ENCODE assay signal across 31 mouse cellular contexts in the genomic region with DNA sequence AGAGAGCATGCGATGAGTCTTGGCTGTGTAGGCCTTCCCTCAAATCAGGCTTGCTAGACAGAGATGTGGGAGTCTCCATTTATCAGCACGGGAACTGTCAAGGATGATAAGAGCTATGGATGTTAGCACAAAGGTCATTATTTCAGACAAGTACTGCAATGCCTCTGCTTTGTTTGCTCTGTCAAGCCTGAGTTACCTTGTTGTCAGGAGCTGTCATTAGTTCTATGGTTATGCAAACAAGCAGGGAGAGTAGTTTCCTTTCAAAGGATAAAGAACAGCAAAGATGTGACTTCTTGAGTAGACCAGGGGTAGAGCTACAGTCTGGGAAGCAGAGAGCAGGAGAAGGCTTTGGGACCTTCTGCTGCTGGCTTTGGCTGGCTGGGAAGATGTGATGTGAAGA.
DNase-seq lines count a peak whose midpoint lies in the region; ATAC-seq and TF ChIP-seq lines count a peak whose summit lies in the region.
"Had no signal": no experiment of that assay in that cellular context is flagged by ENCODE, and none has a peak within 500 bp of the region (broad histone marks: within the 10 kb centered on the region; RNA-seq: fewer than 3 reads in every experiment).

No protein-coding gene starts in this region.

- ATAC-seq in kidney, embryonic 15.5 days (replicated peaks; ENCODE audit: low FRiP score): peak; percentile 60; the same call in 1 of the 2 replicates
- ATAC-seq: forebrain, embryonic 15.5 days; hindbrain, embryonic 16.5 days; liver, embryonic 12.5 days; liver, postnatal 0 days; midbrain, embryonic 16.5 days had no signal

- H3K27me3 ChIP-seq in kidney, embryonic 15.5 days: no peaks in the 10 kb centered on the region
- H3K27me3 ChIP-seq: embryonic facial prominence, embryonic 13.5 days; forebrain, embryonic 15.5 days; heart, embryonic 13.5 days; liver, embryonic 12.5 days; neural tube, embryonic 13.5 days had no signal

- H3K9ac ChIP-seq in kidney, embryonic 15.5 days: no peak overlapping the region
- H3K9ac ChIP-seq in ES-E14 (ENCODE audit: insufficient read depth, low read depth, low read length, poor library complexity, severe bottlenecking): no peak overlapping the region
- H3K9ac ChIP-seq: embryonic facial prominence, embryonic 13.5 days; forebrain, embryonic 15.5 days; heart, embryonic 13.5 days; liver, embryonic 12.5 days; liver, postnatal 0 days; neural tube, embryonic 13.5 days had no signal

- no peak overlapping the region for H3K4me3 ChIP-seq in kidney, embryonic 15.5 days (replicated peaks)
- H3K4me3 ChIP-seq in ES-E14 (ENCODE audit: insufficient read depth in 1 of 2, low read depth in 1 of 2, low read length in 2 of 2, poor library complexity in 1 of 2, severe bottlenecking in 1 of 2): no peak overlapping the region
- H3K4me3 ChIP-seq: embryonic facial prominence, embryonic 13.5 days; forebrain, embryonic 10.5 days; forebrain, embryonic 15.5 days; heart, adult 2 months; heart, embryonic 13.5 days; liver, embryonic 12.5 days; neural tube, embryonic 13.5 days had no signal

- no peaks in the 10 kb centered on the region for H3K9me3 ChIP-seq in kidney, embryonic 15.5 days (replicated peaks)
- H3K9me3 ChIP-seq in ES-E14 (ENCODE audit: control insufficient read depth, insufficient read depth, low read depth, low read length): no peaks in the 10 kb centered on the region
- H3K9me3 ChIP-seq: embryonic facial prominence, embryonic 13.5 days; forebrain, embryonic 10.5 days; forebrain, embryonic 15.5 days; G1E; heart, embryonic 13.5 days; liver, embryonic 12.5 days; neural tube, embryonic 13.5 days had no signal

- no peaks in the 10 kb centered on the region for H3K36me3 ChIP-seq in kidney, embryonic 15.5 days
- no peaks in the 10 kb centered on the region for H3K36me3 ChIP-seq in ES-E14 (ENCODE audit: control insufficient read depth, insufficient read depth, low read length, poor library complexity, severe bottlenecking)
- H3K36me3 ChIP-seq: embryonic facial prominence, embryonic 13.5 days; forebrain, embryonic 10.5 days; forebrain, embryonic 15.5 days; G1E; heart, embryonic 13.5 days; liver, embryonic 12.5 days; neural tube, embryonic 13.5 days had no signal

- no peak overlapping the region for H3K4me2 ChIP-seq in kidney, embryonic 15.5 days
- H3K4me2 ChIP-seq: embryonic facial prominence, embryonic 13.5 days; forebrain, embryonic 15.5 days; heart, embryonic 13.5 days; liver, embryonic 12.5 days; neural tube, embryonic 13.5 days had no signal

- WGBS in kidney, embryonic 15.5 days: 34% methylated on average over 2 of the region's 2 CpGs

- DNase-seq in kidney, postnatal 10 days: no peak
- peak; percentile 26 for DNase-seq in ES-E14 (ENCODE audit: low read depth, low spot score)
- peak; percentile 51 for DNase-seq in ZHBTc4 (ENCODE audit: low read depth, low spot score)
- peak; percentile 16 for DNase-seq in retina, embryonic 14.5 days (ENCODE audit: low spot score)
- DNase-seq in yolk sac, embryonic 10.5 days (ENCODE audit: low spot score): no peak
- no peak for DNase-seq in cerebellum, adult 11-12 months
- DNase-seq: adrenal gland, postnatal 14 days; B cell, adult 2 months; cerebellum, adult 2 months; cerebellum, postnatal 14 days; gastrocnemius, postnatal 36 days; heart, adult 2 months; heart, postnatal 10 days; kidney, adult 2 months; layer of hippocampus, postnatal 36 days; left cerebral cortex, postnatal 4 days; liver, postnatal 0 days; right cerebral cortex, postnatal 25 days; spleen, adult 18-20 months; thymus, postnatal 14 days had no signal

- in situ Hi-C loops in ES-E14 (cut with MboI; ENCODE audit: low sequenced_read_pairs in 2 of 2, unreplicated experiment in 2 of 2): no loop called here

- no peaks in the 10 kb centered on the region for H3K4me1 ChIP-seq in kidney, embryonic 15.5 days
- H3K4me1 ChIP-seq in ES-E14 (ENCODE audit: control insufficient read depth in 2 of 2, insufficient read depth in 2 of 2, low read length in 2 of 2, poor library complexity in 1 of 2): no peaks in the 10 kb centered on the region
- H3K4me1 ChIP-seq: embryonic facial prominence, embryonic 13.5 days; forebrain, embryonic 10.5 days; forebrain, embryonic 15.5 days; heart, embryonic 13.5 days; liver, embryonic 12.5 days; neural tube, embryonic 13.5 days had no signal

- H3K27ac ChIP-seq in kidney, embryonic 15.5 days: no peak overlapping the region
- H3K27ac ChIP-seq in ES-E14 (ENCODE audit: insufficient read depth, low read depth, low read length, poor library complexity, severe bottlenecking): no peak overlapping the region
- H3K27ac ChIP-seq: embryonic facial prominence, embryonic 13.5 days; forebrain, embryonic 10.5 days; forebrain, embryonic 15.5 days; heart, adult 2 months; heart, embryonic 13.5 days; liver, embryonic 12.5 days; macrophage; neural tube, embryonic 13.5 days had no signal

TF ChIP-seq in ES-E14, 5 proteins besides CTCF, POLR2A, EP300 and RAD21:
- TF ChIP-seq ZC3H11A (IDR thresholded peaks at IDR 0.05; ENCODE audit: borderline replicate concordance, low read depth, low read length) (no peak), ZNF384 (IDR thresholded peaks at IDR 0.05; ENCODE audit: low read depth, low read length) (no peak)

Comparison
In these comparisons a context has a peak if more than half of its experiments do, and no peak if none do; other contexts are left out.
1. DNase-seq: peak in ES-E14 (single experiment), ZHBTc4 (single experiment) and retina, embryonic 14.5 days (single experiment); none in kidney, postnatal 10 days (single experiment), yolk sac, embryonic 10.5 days (single experiment) and cerebellum, adult 11-12 months (single experiment).